Mouse (Mus musculus) heart, adult 2 months (tissue): ENCODE data around the gene Hsd17b1. TPM values are rescaled to one million over a fixed set of nuclear protein-coding genes. Genes with fewer than 3 reads are reported as not detected.

Experiments used
- DNase-seq, 2 experiments: peaks; one replicate each; pipeline ENCODE4 v3.0.0; 2021
- H3K27ac ChIP-seq: fragments of 200-600 bp; 2 replicates; pipeline ENCODE4 v1.8.1; 2022
- H3K27me3 ChIP-seq: fragments of 200-500 bp; 2 replicates; pipeline ENCODE4 v1.6.1; 2012; ENCODE audit warnings: mild to moderate bottlenecking, low read length, inconsistent platforms, mixed read lengths; ENCODE audit not compliant: control insufficient read depth, insufficient read depth
- H3K36me3 ChIP-seq: fragments of 200-500 bp; 2 replicates; pipeline ENCODE4 v1.6.1; 2012; ENCODE audit warnings: low read length, inconsistent platforms; ENCODE audit not compliant: control insufficient read depth, insufficient read depth
- H3K4me1 ChIP-seq: fragments of 200-500 bp; 2 replicates; pipeline ENCODE4 v1.6.1; 2011; ENCODE audit warnings: low read length; ENCODE audit not compliant: control insufficient read depth, insufficient read depth
- H3K4me3 ChIP-seq: fragments of 200-600 bp; 2 replicates; pipeline ENCODE4 v1.8.1; 2022
- H3K79me2 ChIP-seq: fragments of 200-500 bp; replicated peaks from 2 replicates; pipeline ENCODE4 v1.6.1; 2012; ENCODE audit warnings: mild to moderate bottlenecking, inconsistent platforms, low read length, moderate library complexity, mixed read lengths; ENCODE audit not compliant: control insufficient read depth, insufficient read depth
- H3K9ac ChIP-seq: fragments of 200-500 bp; 2 replicates; pipeline ENCODE4 v1.6.1; 2012; ENCODE audit warnings: low read depth, mild to moderate bottlenecking, control low read depth, inconsistent platforms, low read length, mixed read lengths
- CTCF ChIP-seq: fragments of 200-600 bp; IDR thresholded peaks from 2 replicates; pipeline ENCODE4 v1.8.1; 2022; ENCODE audit warnings: antibody characterized with exemption, mild to moderate bottlenecking, moderate library complexity
- EP300 ChIP-seq: fragments of 200-500 bp; IDR thresholded peaks from 2 replicates; pipeline ENCODE4 v1.6.1; 2011; ENCODE audit warnings: low read depth, low read length, control low read depth; ENCODE audit not compliant: insufficient read depth
- POLR2A ChIP-seq: fragments of 200-500 bp; IDR thresholded peaks from 2 replicates; pipeline ENCODE4 v1.6.1; 2011; ENCODE audit warnings: mild to moderate bottlenecking, low read depth, low read length, control low read depth; ENCODE audit not compliant: insufficient read depth
- WGBS: fragments of 180-500 bp; shearing (Covaris S2); methylation state at CpG from one replicate; pipeline ENCODE4 v1.1.7; 2018; 5-methylcytosine and 5-hydroxymethylcytosine counted together
- intact Hi-C: fragments of 180-260 bp; cut with DNase I; formaldehyde crosslinking; loops from one replicate; pipeline ENCODE4 v1.15.1; 2025
- polyA plus RNA-seq: library from polyadenylated mRNA; depleted of rRNA; stranded (reverse); fragments of >200 nt; gene quantifications from 2 replicates; pipeline ENCODE4 v1.2.3, GENCODE M21; 2012
- total RNA-seq, 2 experiments: library from RNA; stranded (reverse); gene quantifications; 2 replicates each; pipeline ENCODE4 v1.2.3; 2021

Hsd17b1 gene
- total and polyA plus RNA-seq, 3 experiments: 0.47 to 0.70 (median 0.55) TPM

- TF ChIP-seq CTCF (no peak), POLR2A (no peak), EP300 (no peak)
- no peak overlapping the region for H3K9ac ChIP-seq
- no peak for DNase-seq
- no peak overlapping the region for H3K27ac ChIP-seq
- 55% methylated on average over 9 of the region's 9 CpGs for WGBS
- H3K27me3 ChIP-seq: no peaks in the 10 kb centered on the region
- no peak overlapping the region for H3K4me3 ChIP-seq
- intact Hi-C loops: no loop called here
- no peaks in the 10 kb centered on the region for H3K79me2 ChIP-seq
- peaks cover 7% of the 10 kb centered on the region for H3K4me1 ChIP-seq
- peaks cover 5% of the 10 kb centered on the region for H3K36me3 ChIP-seq
These were observed 27.9 kb upstream of the Hsd17b1 start for GRCm38 (mm10) chr11:101050359-101050758.

- no peaks in the 10 kb centered on the region for H3K27me3 ChIP-seq
- H3K27ac ChIP-seq: no peak overlapping the region; the same call in 1 of the 2 replicates
- H3K9ac ChIP-seq: no peak overlapping the region
- peaks cover 7% of the 10 kb centered on the region for H3K4me1 ChIP-seq
- DNase-seq: no peak
- peaks cover 1% of the 10 kb centered on the region for H3K36me3 ChIP-seq
- H3K4me3 ChIP-seq: no peak overlapping the region
- 74% methylated on average over 6 of the region's 6 CpGs for WGBS
- no peaks in the 10 kb centered on the region for H3K79me2 ChIP-seq
- TF ChIP-seq POLR2A (no peak), EP300 (no peak), CTCF (no peak)
- intact Hi-C loops: no loop called here
These were observed 27.1 kb upstream of the Hsd17b1 start for GRCm38 (mm10) chr11:101051051-101051493.

GRCm38 (mm10) chr11:101051617-101052016 lies 26.6 kb upstream of the Hsd17b1 start:
- peak overlapping the region; percentile 11 for H3K27ac ChIP-seq
- no peak overlapping the region for H3K4me3 ChIP-seq
- WGBS: 66% methylated on average over 8 of the region's 8 CpGs
- H3K36me3 ChIP-seq: no peaks in the 10 kb centered on the region
- H3K27me3 ChIP-seq: no peaks in the 10 kb centered on the region
- H3K9ac ChIP-seq: no peak overlapping the region
- H3K79me2 ChIP-seq: no peaks in the 10 kb centered on the region
- TF ChIP-seq EP300: no peak
- no peak for TF ChIP-seq POLR2A
- TF ChIP-seq CTCF: no peak
- intact Hi-C loops: no loop called here
- H3K4me1 ChIP-seq: peaks cover 7% of the 10 kb centered on the region
- no peak for DNase-seq

- Histone ChIP-seq H3K36me3 (no peaks in the 10 kb centered on the region), H3K4me1 (peaks cover 16% of the 10 kb centered on the region), H3K27ac (peak overlapping the region; percentile 58), H3K4me3 (no peak overlapping the region), H3K27me3 (no peaks in the 10 kb centered on the region), H3K79me2 (no peaks in the 10 kb centered on the region), H3K9ac (no peak overlapping the region)
- intact Hi-C loops: no loop called here
- WGBS: 62% methylated on average over 10 of the region's 10 CpGs
- DNase-seq: peak; percentile 73
- no peak for TF ChIP-seq EP300
- TF ChIP-seq CTCF: no peak
- TF ChIP-seq POLR2A: no peak
These were observed 25.3 kb upstream of the Hsd17b1 start for GRCm38 (mm10) chr11:101052751-101053473.

GRCm38 (mm10) chr11:101053974-101054373 lies 24.2 kb upstream of the Hsd17b1 start:
- peak in 1 of 2 experiments; percentile 31 for DNase-seq
- Histone ChIP-seq H3K9ac (no peak overlapping the region), H3K36me3 (peaks cover 2% of the 10 kb centered on the region; the same call in 1 of the 2 replicates), H3K27me3 (no peaks in the 10 kb centered on the region), H3K4me1 (peaks cover 19% of the 10 kb centered on the region), H3K4me3 (no peak overlapping the region), H3K79me2 (no peaks in the 10 kb centered on the region), H3K27ac (no peak overlapping the region; the same call in 1 of the 2 replicates)
- intact Hi-C loops: loop anchor here (2.0 kb wide), 1 partner anchor 13 kb away; no protein-coding TSS in a partner anchor
- TF ChIP-seq POLR2A (no peak), EP300 (no peak), CTCF (peak; percentile 65)
- WGBS: 100% methylated on average over 1 of the region's 1 CpGs

- DNase-seq: peak in 1 of 2 experiments; percentile 23
- 55% methylated on average over 14 of the region's 14 CpGs for WGBS
- Histone ChIP-seq H3K4me3 (no peak overlapping the region), H3K36me3 (peaks cover 10% of the 10 kb centered on the region; the same call in 1 of the 2 replicates), H3K9ac (no peak overlapping the region), H3K27me3 (no peaks in the 10 kb centered on the region), H3K27ac (no peak overlapping the region), H3K4me1 (peaks cover 29% of the 10 kb centered on the region), H3K79me2 (no peaks in the 10 kb centered on the region)
- intact Hi-C loops: loop anchor here (2.0 kb wide), 1 partner anchor 15 kb away; no protein-coding TSS in a partner anchor
- TF ChIP-seq POLR2A (no peak), EP300 (no peak), CTCF (no peak)
These were observed 22.8 kb upstream of the Hsd17b1 start for GRCm38 (mm10) chr11:101055418-101055817.
